Mouse (Mus musculus) heart, embryonic 13.5 days (tissue): Measurements from ENCODE around the gene Slc39a10. TPM values are rescaled to one million over a fixed set of nuclear protein-coding genes. Genes with fewer than 3 reads are reported as not detected.
A peak's percentile ranks its signal among the peaks of the same experiment; 100 is the strongest.

Experiments
- ATAC-seq: fragments of 200-750 bp; cut with Nextera tagmentation; 2 replicates; pipeline ENCODE4 v1.8.0; 2017; ENCODE audit warnings: moderate TSS enrichment; ENCODE audit not compliant: insufficient number of reproducible peaks, low FRiP score, low TSS enrichment; ENCODE audit errors: extremely low read depth
- H3K27ac ChIP-seq: fragments of 300-500 bp; sonication (generic); replicated peaks from 2 replicates; pipeline ENCODE4 v1.5.1; 2015; ENCODE audit warnings: moderate library complexity, mild to moderate bottlenecking, inconsistent platforms
- H3K27me3 ChIP-seq: fragments of 300-500 bp; sonication (generic); replicated peaks from 2 replicates; pipeline ENCODE4 v1.6.1; 2015; ENCODE audit warnings: mild to moderate bottlenecking, inconsistent platforms
- H3K36me3 ChIP-seq: fragments of 300-500 bp; sonication (generic); 2 replicates; pipeline ENCODE4 v1.6.1; 2015; ENCODE audit warnings: mild to moderate bottlenecking, inconsistent platforms
- H3K4me1 ChIP-seq: fragments of 300-500 bp; sonication (generic); 2 replicates; pipeline ENCODE4 v1.6.1; 2015; ENCODE audit warnings: inconsistent platforms
- H3K4me2 ChIP-seq: fragments of 300-500 bp; sonication (generic); 2 replicates; pipeline ENCODE4 v1.6.1; 2015; ENCODE audit warnings: inconsistent platforms, mild to moderate bottlenecking, moderate library complexity
- H3K4me3 ChIP-seq: fragments of 300-500 bp; sonication (generic); 2 replicates; pipeline ENCODE4 v1.5.1; 2015; ENCODE audit warnings: moderate library complexity, mild to moderate bottlenecking, inconsistent platforms
- H3K9ac ChIP-seq: fragments of 300-500 bp; sonication (generic); 2 replicates; pipeline ENCODE4 v1.6.1; 2015; ENCODE audit warnings: inconsistent platforms, mild to moderate bottlenecking, moderate library complexity
- H3K9me3 ChIP-seq: fragments of 300-500 bp; sonication (generic); 2 replicates; pipeline ENCODE4 v1.6.1; 2016; ENCODE audit warnings: inconsistent platforms
- WGBS: fragments of 180-500 bp; shearing (Covaris S2); methylation state at CpG from one replicate; pipeline ENCODE4 v1.1.7; 2015; ENCODE audit warnings: mixed read lengths; 5-methylcytosine and 5-hydroxymethylcytosine counted together
- polyA plus RNA-seq: library from polyadenylated mRNA; unstranded; fragments of >200 nt; fragmentation: Nextera tagmentation; extraction: Ambion mirVana; gene quantifications from 2 replicates; pipeline ENCODE4 v1.2.1, GENCODE M21; 2015

Slc39a10 gene
- polyA plus RNA-seq, 1 experiment from 2014 or later: 24.6 TPM

GRCm38 (mm10) chr1:46905706-46906105, 13.1 kb upstream of the Slc39a10 start:
- no peaks in the 10 kb centered on the region for H3K27me3 ChIP-seq
- H3K9ac ChIP-seq: no peak overlapping the region
- no peaks in the 10 kb centered on the region for H3K36me3 ChIP-seq
- no peak overlapping the region for H3K27ac ChIP-seq
- WGBS: 79% methylated on average over 5 of the region's 5 CpGs
- H3K4me1 ChIP-seq: peaks cover 9% of the 10 kb centered on the region; the same call in 1 of the 2 replicates
- H3K4me2 ChIP-seq: no peak overlapping the region
- H3K9me3 ChIP-seq: 0 out of 2 replicates have a peak, but pooled peaks cover 3% of the 10 kb centered on the region
- no peak for ATAC-seq
- H3K4me3 ChIP-seq: no peak overlapping the region

GRCm38 (mm10) chr1:46902102-46902683, 9.5 kb upstream of the Slc39a10 start:
- Histone ChIP-seq H3K36me3 (no peaks in the 10 kb centered on the region), H3K27ac (no peak overlapping the region), H3K4me3 (no peak overlapping the region), H3K4me2 (no peak overlapping the region), H3K9ac (no peak overlapping the region), H3K4me1 (no peaks in the 10 kb centered on the region), H3K27me3 (no peaks in the 10 kb centered on the region), H3K9me3 (0 out of 2 replicates have a peak, but pooled peaks cover 3% of the 10 kb centered on the region)
- 62% methylated on average over 2 of the region's 2 CpGs for WGBS
- ATAC-seq: no peak

- no peak overlapping the region for H3K9ac ChIP-seq
- no peaks in the 10 kb centered on the region for H3K27me3 ChIP-seq
- no peaks in the 10 kb centered on the region for H3K36me3 ChIP-seq
- 16% methylated on average over 7 of the region's 7 CpGs for WGBS
- no peak for ATAC-seq
- H3K4me2 ChIP-seq: peak overlapping the region; percentile 18; the same call in 1 of the 2 replicates
- no peaks in the 10 kb centered on the region for H3K4me1 ChIP-seq
- H3K9me3 ChIP-seq: no peaks in the 10 kb centered on the region
- H3K27ac ChIP-seq: no peak overlapping the region
- no peak overlapping the region for H3K4me3 ChIP-seq
Observed at GRCm38 (mm10) chr1:46894281-46894842, 1.7 kb upstream of the Slc39a10 start.

DNA sequence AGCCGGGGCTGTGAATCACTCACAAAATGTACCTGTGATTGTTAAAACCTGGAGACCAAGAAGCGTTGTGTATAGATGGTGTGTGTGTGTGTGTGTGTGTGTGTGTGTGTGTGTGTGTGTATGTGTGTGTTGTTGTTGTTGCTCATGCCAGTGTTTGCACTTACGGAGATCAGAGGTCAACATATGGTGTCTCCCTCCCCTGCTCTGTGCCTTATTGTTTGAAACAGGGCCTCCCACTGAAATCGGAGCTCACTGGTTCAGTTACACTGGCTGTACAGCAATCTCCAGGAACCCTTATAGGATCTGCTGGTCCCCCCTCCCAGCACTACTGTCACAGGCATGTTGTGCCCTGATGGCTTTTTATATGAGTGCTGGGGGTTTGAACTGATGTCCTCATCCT, 3.9 kb downstream of the Slc39a10 start:
- peak overlapping the region; percentile 62; the same call in 1 of the 2 replicates for H3K27ac ChIP-seq
- WGBS: 36% methylated on average over 4 of the region's 4 CpGs
- H3K4me2 ChIP-seq: 0 out of 2 replicates have a peak overlapping the region, but pooled peaks have one; percentile 52

DNA sequence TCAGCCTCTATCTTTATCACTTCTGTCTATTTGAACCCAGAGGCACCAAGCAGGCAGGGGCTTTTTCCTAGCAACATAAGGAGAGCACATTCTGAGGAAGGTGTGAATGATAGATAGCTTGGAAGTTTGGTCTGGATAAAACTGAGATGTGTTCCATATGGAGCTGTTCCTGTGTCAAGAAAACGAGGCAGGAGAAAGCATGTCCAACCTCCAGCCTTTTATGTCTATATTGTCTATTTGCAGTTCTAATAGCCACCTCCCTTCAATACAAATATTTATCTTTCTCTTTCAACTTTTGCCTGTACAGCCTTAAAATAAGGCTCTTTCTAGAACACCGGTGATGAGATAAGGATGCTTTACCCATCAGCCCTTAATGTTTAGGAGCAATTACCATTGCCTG, 4.3 kb downstream of the Slc39a10 start:
- Histone ChIP-seq H3K9me3 (no peaks in the 10 kb centered on the region), H3K27me3 (no peaks in the 10 kb centered on the region), H3K27ac (peak overlapping the region; percentile 62), H3K4me2 (peak overlapping the region; percentile 52), H3K9ac (no peak overlapping the region), H3K36me3 (no peaks in the 10 kb centered on the region), H3K4me3 (no peak overlapping the region), H3K4me1 (peaks cover 36% of the 10 kb centered on the region)
- no peak for ATAC-seq
- WGBS: 8% methylated on average over 2 of the region's 2 CpGs

More for the DNA sequence above, 3.9 kb downstream of the Slc39a10 start:
- Histone ChIP-seq H3K4me3 (no peak overlapping the region), H3K9me3 (no peaks in the 10 kb centered on the region), H3K9ac (no peak overlapping the region), H3K4me1 (peaks cover 36% of the 10 kb centered on the region), H3K27me3 (no peaks in the 10 kb centered on the region), H3K36me3 (no peaks in the 10 kb centered on the region)
- no peak for ATAC-seq

GRCm38 (mm10) chr1:46887908-46888307, 4.7 kb downstream of the Slc39a10 start:
- no peaks in the 10 kb centered on the region for H3K27me3 ChIP-seq
- ATAC-seq: no peak
- 0 out of 2 replicates have a peak overlapping the region, but pooled peaks have one; percentile 20 for H3K9ac ChIP-seq
- no peaks in the 10 kb centered on the region for H3K9me3 ChIP-seq
- H3K4me2 ChIP-seq: peak overlapping the region; percentile 52
- 5% methylated on average over 6 of the region's 6 CpGs for WGBS
- H3K4me3 ChIP-seq: peak overlapping the region; percentile 12
- H3K27ac ChIP-seq: peak overlapping the region; percentile 62
- H3K4me1 ChIP-seq: peaks cover 36% of the 10 kb centered on the region
- no peaks in the 10 kb centered on the region for H3K36me3 ChIP-seq

DNA sequence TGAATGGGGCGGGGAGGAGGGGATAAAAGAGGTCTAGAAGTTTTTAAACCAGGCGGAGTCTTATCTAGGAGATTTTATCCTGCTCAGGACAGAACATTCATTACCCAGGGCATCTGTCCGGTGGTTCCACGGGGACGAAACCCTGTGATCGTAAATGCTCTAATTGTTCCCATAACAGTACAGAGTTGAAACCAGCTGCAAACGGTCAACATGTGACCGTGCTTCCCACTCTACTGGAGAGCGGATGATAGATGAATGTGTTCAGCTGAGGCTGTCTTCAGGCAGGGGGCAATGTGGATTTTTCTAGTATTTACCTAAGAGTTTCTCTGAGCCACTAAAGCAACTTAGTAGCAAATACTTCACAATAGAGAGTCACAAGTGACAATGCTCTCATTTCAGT, 6.6 kb downstream of the Slc39a10 start:
- H3K4me3 ChIP-seq: no peak overlapping the region
- H3K9me3 ChIP-seq: no peaks in the 10 kb centered on the region
- no peak for ATAC-seq
- H3K27ac ChIP-seq: 0 out of 2 replicates have a peak overlapping the region, but pooled peaks have one; percentile 36
- H3K9ac ChIP-seq: no peak overlapping the region
- H3K4me2 ChIP-seq: no peak overlapping the region
- 38% methylated on average over 9 of the region's 9 CpGs for WGBS
- peaks cover 36% of the 10 kb centered on the region for H3K4me1 ChIP-seq
- H3K36me3 ChIP-seq: no peaks in the 10 kb centered on the region
- H3K27me3 ChIP-seq: no peaks in the 10 kb centered on the region

- ATAC-seq: no peak
- Histone ChIP-seq H3K9me3 (no peaks in the 10 kb centered on the region), H3K27ac (peak overlapping the region; percentile 46), H3K36me3 (no peaks in the 10 kb centered on the region), H3K9ac (no peak overlapping the region), H3K4me3 (no peak overlapping the region), H3K4me2 (no peak overlapping the region), H3K27me3 (no peaks in the 10 kb centered on the region), H3K4me1 (peaks cover 36% of the 10 kb centered on the region)
- 8% methylated on average over 3 of the region's 3 CpGs for WGBS
Observed at GRCm38 (mm10) chr1:46885231-46885630, 7.4 kb downstream of the Slc39a10 start.

DNA sequence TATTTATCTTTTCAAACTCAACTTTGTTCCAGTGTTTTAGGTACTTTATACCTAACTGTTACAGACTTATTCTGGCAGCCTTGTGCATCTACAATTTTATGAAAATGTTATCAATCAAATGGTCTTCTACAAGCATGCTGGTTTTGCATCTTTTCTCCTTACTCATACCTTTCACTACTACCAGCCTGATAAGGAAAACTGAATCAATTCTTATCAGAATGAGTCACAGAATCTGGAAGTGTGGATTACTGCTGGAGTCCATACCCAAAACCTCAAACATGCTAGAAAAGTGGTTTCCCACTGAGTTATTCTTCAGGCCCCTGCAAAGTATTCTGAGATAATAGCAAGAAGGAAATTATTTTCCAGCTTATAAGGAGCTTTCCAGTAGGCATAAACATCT, 12.7 kb downstream of the Slc39a10 start:
- H3K4me2 ChIP-seq: no peak overlapping the region
- H3K9ac ChIP-seq: no peak overlapping the region
- no peak for ATAC-seq
- peaks cover 2% of the 10 kb centered on the region for H3K4me1 ChIP-seq
- no peak overlapping the region for H3K27ac ChIP-seq
- no peaks in the 10 kb centered on the region for H3K27me3 ChIP-seq
- no peaks in the 10 kb centered on the region for H3K36me3 ChIP-seq
- H3K9me3 ChIP-seq: no peaks in the 10 kb centered on the region
- H3K4me3 ChIP-seq: no peak overlapping the region

- no peak for ATAC-seq
- Histone ChIP-seq H3K4me3 (no peak overlapping the region), H3K27ac (no peak overlapping the region), H3K9ac (no peak overlapping the region), H3K4me2 (no peak overlapping the region), H3K27me3 (no peaks in the 10 kb centered on the region), H3K9me3 (no peaks in the 10 kb centered on the region), H3K4me1 (peaks cover 8% of the 10 kb centered on the region), H3K36me3 (no peaks in the 10 kb centered on the region)
- WGBS: 51% methylated on average over 3 of the region's 3 CpGs
Observed at GRCm38 (mm10) chr1:46873770-46874169, 18.9 kb downstream of the Slc39a10 start.

GRCm38 (mm10) chr1:46869788-46870187, 22.9 kb downstream of the Slc39a10 start:
- no peaks in the 10 kb centered on the region for H3K36me3 ChIP-seq
- ATAC-seq: no peak
- H3K9me3 ChIP-seq: no peaks in the 10 kb centered on the region
- no peaks in the 10 kb centered on the region for H3K27me3 ChIP-seq
- H3K4me3 ChIP-seq: no peak overlapping the region
- no peak overlapping the region for H3K9ac ChIP-seq
- H3K4me2 ChIP-seq: no peak overlapping the region
- H3K27ac ChIP-seq: no peak overlapping the region
- H3K4me1 ChIP-seq: peaks cover 8% of the 10 kb centered on the region
